Mouse (Mus musculus) megakaryocyte, embryonic 14.5 days (primary cell): ENCODE measurements at regions not wholly inside any gene's neighbourhood (a gene's known extent, or its start where the extent isn't known, plus 50 kb on each side); places are given as distances from the start of the nearest gene placed in this dataset.

ENCODE experiments used
- FLI1 ChIP-seq: IDR thresholded peaks from 2 replicates; pipeline ENCODE4 v1.6.1; 2012; ENCODE audit warnings: low read length, inconsistent platforms, mixed read lengths
- GATA1 ChIP-seq: IDR thresholded peaks from 3 replicates; pipeline ENCODE4 v1.6.1; 2012; ENCODE audit warnings: mixed read lengths, low read length, inconsistent platforms, borderline replicate concordance

GRCm38 (mm10) chr14:54168414-54168931 lies 85.4 kb downstream of the Dad1 start:
- TF ChIP-seq GATA1 (no peak), FLI1 (no peak)
